Mouse (Mus musculus) intestine, postnatal 0 days (tissue): ENCODE results near the gene Kansl1. TPM values are rescaled to one million over a fixed set of nuclear protein-coding genes. Genes with fewer than 3 reads are reported as not detected.

Experiments
- ATAC-seq: fragments of 200-750 bp; cut with Nextera tagmentation; 2 replicates; pipeline ENCODE4 v1.8.0; 2017; ENCODE audit warnings: mild to moderate bottlenecking, moderate TSS enrichment, moderate library complexity
- H3K27ac ChIP-seq: fragments of 300-500 bp; sonication (generic); 2 replicates; pipeline ENCODE4 v1.5.1; 2014; ENCODE audit warnings: mild to moderate bottlenecking, low read depth, low read length, moderate library complexity
- H3K27me3 ChIP-seq: fragments of 300-500 bp; sonication (generic); replicated peaks from 2 replicates; pipeline ENCODE4 v1.6.1; 2014; ENCODE audit warnings: low read length, mixed read lengths; ENCODE audit not compliant: control insufficient read depth, insufficient read depth
- H3K36me3 ChIP-seq: fragments of 300-500 bp; sonication (generic); 2 replicates; pipeline ENCODE4 v1.6.1; 2014; ENCODE audit warnings: mild to moderate bottlenecking, moderate library complexity; ENCODE audit not compliant: control insufficient read depth, insufficient read depth
- H3K4me1 ChIP-seq: fragments of 300-500 bp; sonication (generic); replicated peaks from 2 replicates; pipeline ENCODE4 v1.6.1; 2014; ENCODE audit warnings: antibody characterized with exemption, low read length, mixed read lengths; ENCODE audit not compliant: control insufficient read depth, insufficient read depth
- H3K4me2 ChIP-seq: fragments of 300-500 bp; sonication (generic); replicated peaks from 2 replicates; pipeline ENCODE4 v1.6.1; 2014; ENCODE audit warnings: low read depth, mild to moderate bottlenecking, moderate library complexity
- H3K4me3 ChIP-seq: fragments of 300-500 bp; sonication (generic); 2 replicates; pipeline ENCODE4 v1.5.1; 2014; ENCODE audit warnings: low read depth, low read length
- H3K9ac ChIP-seq: fragments of 300-500 bp; sonication (generic); 2 replicates; pipeline ENCODE4 v1.6.1; 2014; ENCODE audit warnings: mild to moderate bottlenecking, low read depth, low read length
- H3K9me3 ChIP-seq: fragments of 300-500 bp; sonication (generic); 2 replicates; pipeline ENCODE4 v1.6.1; 2016; ENCODE audit warnings: mixed run types; ENCODE audit not compliant: control insufficient read depth
- CTCF ChIP-seq: sonication (generic); IDR thresholded peaks from 2 replicates; pipeline ENCODE4 v1.5.1; 2016; ENCODE audit warnings: low read depth, mild to moderate bottlenecking, control low read depth, antibody characterized with exemption, moderate library complexity
- WGBS: fragments of 180-500 bp; shearing (Covaris S2); extraction: QIAGEN DNeasy Blood & Tissue Kit; methylation state at CpG from one replicate; pipeline ENCODE4 v1.1.7; 2014; 5-methylcytosine and 5-hydroxymethylcytosine counted together
- polyA plus RNA-seq: library from polyadenylated mRNA; unstranded; fragments of >200 nt; fragmentation: Nextera tagmentation; extraction: Ambion mirVana; gene quantifications from 2 replicates; pipeline ENCODE4 v1.2.1, GENCODE M21; 2015

The Kansl1 gene
- polyA plus RNA-seq, 1 experiment from 2014 or later = 8.1 TPM

GRCm38 (mm10) chr11:104318940-104319781, 149.5 kb downstream of the Kansl1 start:
- WGBS = 2% methylated on average over 24 of the region's 24 CpGs

DNA sequence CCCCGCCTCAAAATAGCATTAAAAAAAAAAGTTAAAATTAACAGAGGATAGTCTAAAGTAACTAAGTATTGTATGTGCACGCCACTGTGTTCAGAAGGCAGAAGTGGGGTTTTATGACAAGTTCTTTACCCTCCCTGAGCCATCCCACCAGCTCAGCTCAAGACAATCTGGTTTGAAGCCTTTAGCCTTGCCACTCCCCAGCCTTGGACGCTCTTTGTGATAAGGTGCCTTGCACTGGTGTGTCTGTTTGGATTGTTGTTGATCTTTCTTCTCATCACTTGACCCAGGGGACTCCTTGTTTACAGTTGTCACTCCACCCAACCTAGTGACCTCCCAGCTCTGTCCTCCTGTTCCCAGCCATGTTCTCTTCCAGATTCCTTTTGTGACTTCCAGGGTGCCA, 151.0 kb downstream of the Kansl1 start:
- no peak for TF ChIP-seq CTCF
- no peaks in the 10 kb centered on the region for H3K36me3 ChIP-seq
- H3K9me3 ChIP-seq = no peaks in the 10 kb centered on the region
- no peak overlapping the region for H3K9ac ChIP-seq
- no peak overlapping the region for H3K4me3 ChIP-seq
- no peaks in the 10 kb centered on the region for H3K27me3 ChIP-seq
- H3K27ac ChIP-seq = no peak overlapping the region
- 0 out of 2 replicates have a peak, but pooled peaks cover 4% of the 10 kb centered on the region for H3K4me1 ChIP-seq
- no peak for ATAC-seq
- no peak overlapping the region for H3K4me2 ChIP-seq
- WGBS = 63% methylated on average over 3 of the region's 3 CpGs

More at GRCm38 (mm10) chr11:104318940-104319781, 149.5 kb downstream of the Kansl1 start:
- peak; percentile 37 for TF ChIP-seq CTCF
- H3K4me3 ChIP-seq = peak overlapping the region; percentile 41
- H3K4me1 ChIP-seq = 0 out of 2 replicates have a peak, but pooled peaks cover 4% of the 10 kb centered on the region
- H3K36me3 ChIP-seq = no peaks in the 10 kb centered on the region
- no peak overlapping the region for H3K9ac ChIP-seq
- ATAC-seq = peak; percentile 50; the same call in 1 of the 2 replicates
- peak overlapping the region; percentile 82 for H3K4me2 ChIP-seq
- no peaks in the 10 kb centered on the region for H3K9me3 ChIP-seq
- peak overlapping the region; percentile 62 for H3K27ac ChIP-seq
- H3K27me3 ChIP-seq = no peaks in the 10 kb centered on the region

DNA sequence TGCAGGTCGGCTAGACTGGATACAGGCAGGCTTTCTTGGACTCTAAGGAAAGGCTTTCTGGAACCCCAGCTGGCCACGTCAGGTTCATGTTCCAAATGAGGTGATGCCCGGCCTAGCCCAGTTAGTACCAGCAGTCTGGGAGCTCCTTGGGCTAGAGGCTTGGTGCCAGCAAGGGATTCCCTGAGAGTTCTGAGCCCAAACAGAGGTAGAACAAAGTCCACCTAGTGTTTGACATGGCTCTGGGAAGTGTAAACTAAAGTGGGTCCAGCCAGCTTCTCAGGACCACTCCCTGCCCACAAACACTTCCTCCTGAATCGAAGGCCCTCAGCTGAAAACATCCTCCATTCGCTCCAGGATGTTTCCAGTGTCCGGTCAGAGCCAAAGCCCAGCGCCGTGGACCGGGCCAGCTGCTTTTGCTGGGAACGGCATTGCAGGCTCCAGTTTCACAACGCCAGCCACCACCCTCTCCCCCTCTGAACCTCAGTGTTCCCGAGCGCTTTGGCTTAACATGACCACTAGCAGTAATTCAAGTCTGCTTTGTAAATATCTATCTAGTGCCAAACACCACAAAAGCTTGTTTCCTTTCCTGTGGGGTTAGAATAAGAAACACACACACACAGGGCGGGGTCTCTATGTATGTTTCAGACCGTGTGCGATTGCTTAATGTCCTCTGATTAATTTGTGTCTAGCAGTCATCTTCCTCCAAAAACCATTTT, 151.8 kb downstream of the Kansl1 start:
- H3K4me2 ChIP-seq = peak overlapping the region; percentile 27; the same call in 1 of the 2 replicates
- H3K36me3 ChIP-seq = no peaks in the 10 kb centered on the region
- peak; percentile 39 for ATAC-seq
- no peak overlapping the region for H3K4me3 ChIP-seq
- peak overlapping the region; percentile 50 for H3K27ac ChIP-seq
- WGBS = 34% methylated on average over 16 of the region's 16 CpGs
- H3K9ac ChIP-seq = no peak overlapping the region
- H3K4me1 ChIP-seq = 0 out of 2 replicates have a peak, but pooled peaks cover 4% of the 10 kb centered on the region
- no peak for TF ChIP-seq CTCF
- no peaks in the 10 kb centered on the region for H3K9me3 ChIP-seq
- H3K27me3 ChIP-seq = no peaks in the 10 kb centered on the region

DNA sequence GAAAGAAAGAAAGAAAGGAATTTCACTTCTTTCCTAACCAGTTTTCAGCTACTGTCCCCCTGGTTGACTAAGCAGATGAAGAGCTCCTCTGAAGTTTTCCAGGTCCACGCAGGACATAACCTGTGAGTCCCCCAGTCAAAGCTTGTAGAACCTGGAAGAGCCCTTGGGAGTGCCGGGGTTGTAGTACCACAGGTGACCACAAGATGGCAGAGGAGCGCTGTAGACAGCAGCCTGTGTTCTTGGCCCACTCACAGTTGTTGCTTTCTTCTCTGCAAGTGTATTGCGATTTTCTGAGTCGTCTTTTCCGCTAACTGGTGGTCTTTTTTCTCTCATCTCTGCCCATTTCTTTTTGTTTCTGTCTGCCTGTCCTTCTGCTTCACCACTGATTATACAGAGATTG, 153.0 kb downstream of the Kansl1 start:
- peak; percentile 97 for TF ChIP-seq CTCF
- Histone ChIP-seq H3K4me2 (no peak overlapping the region), H3K9ac (no peak overlapping the region), H3K9me3 (no peaks in the 10 kb centered on the region), H3K27me3 (no peaks in the 10 kb centered on the region), H3K27ac (no peak overlapping the region), H3K36me3 (no peaks in the 10 kb centered on the region), H3K4me1 (peaks cover 8% of the 10 kb centered on the region; the same call in 1 of the 2 replicates), H3K4me3 (no peak overlapping the region)
- ATAC-seq = no peak
- 5% methylated on average over 6 of the region's 6 CpGs for WGBS

- WGBS = 73% methylated on average over 7 of the region's 7 CpGs
- no peak overlapping the region for H3K4me2 ChIP-seq
- no peak for ATAC-seq
- H3K9me3 ChIP-seq = no peaks in the 10 kb centered on the region
- peaks cover 7% of the 10 kb centered on the region; the same call in 1 of the 2 replicates for H3K4me1 ChIP-seq
- H3K36me3 ChIP-seq = no peaks in the 10 kb centered on the region
- H3K27me3 ChIP-seq = no peaks in the 10 kb centered on the region
- TF ChIP-seq CTCF = peak; percentile 69
- no peak overlapping the region for H3K9ac ChIP-seq
- no peak overlapping the region for H3K4me3 ChIP-seq
- no peak overlapping the region for H3K27ac ChIP-seq
Observed at GRCm38 (mm10) chr11:104311643-104312042, 157.0 kb downstream of the Kansl1 start.
